Comparison of ENCODE assay signal across 15 mouse cellular contexts in genomic region chr7:130270807-130271206, GRCm38 (mm10).
DNase-seq lines count a peak whose midpoint lies in the region; ATAC-seq and TF ChIP-seq lines count a peak whose summit lies in the region.
"Had no signal": no experiment of that assay in that cellular context is flagged by ENCODE, and none has a peak within 500 bp of the region (broad histone marks: within the 10 kb centered on the region; RNA-seq: fewer than 3 reads in every experiment).

No protein-coding gene starts in this region.

- TF ChIP-seq CTCF in stomach, postnatal 0 days (IDR thresholded peaks at IDR 0.05; ENCODE audit: low read depth): peak; percentile 68

- peaks cover 40% of the 10 kb centered on the region for H3K4me1 ChIP-seq in kidney, embryonic 15.5 days
- no peaks in the 10 kb centered on the region for H3K4me1 ChIP-seq in stomach, postnatal 0 days (replicated peaks; ENCODE audit: control insufficient read depth, insufficient read depth)

- peak; percentile 65 to 69 for DNase-seq in cerebellum, postnatal 14 days
- DNase-seq in cerebellum, adult 11 months: no peak
- peak; percentile 19 for DNase-seq in kidney, adult 18-20 months
- peak; percentile 53 for DNase-seq in lung, postnatal 14 days
- no peak for DNase-seq in lung, postnatal 10 days
- peak; percentile 40 for DNase-seq in stomach, postnatal 0 days (ENCODE audit: low spot score)
- DNase-seq: cerebellum, adult 18-20 months; gastrocnemius, postnatal 36 days; thymus, postnatal 14 days had no signal

- no peak overlapping the region for H3K9ac ChIP-seq in kidney, embryonic 15.5 days
- no peak overlapping the region for H3K9ac ChIP-seq in stomach, postnatal 0 days (ENCODE audit: low read length)
- H3K9ac ChIP-seq: embryonic facial prominence, embryonic 13.5 days; heart, embryonic 15.5 days had no signal

- H3K27ac ChIP-seq in kidney, embryonic 15.5 days: no peak overlapping the region
- no peak overlapping the region for H3K27ac ChIP-seq in stomach, postnatal 0 days (replicated peaks)
- H3K27ac ChIP-seq: embryonic facial prominence, embryonic 13.5 days; heart, embryonic 15.5 days had no signal

- H3K36me3 ChIP-seq in kidney, embryonic 15.5 days: no peaks in the 10 kb centered on the region
- H3K36me3 ChIP-seq in stomach, postnatal 0 days (ENCODE audit: control insufficient read depth, insufficient read depth, low read length): no peaks in the 10 kb centered on the region
- H3K36me3 ChIP-seq: embryonic facial prominence, embryonic 13.5 days; heart, embryonic 15.5 days had no signal

- no peak for ATAC-seq in kidney, embryonic 15.5 days (replicated peaks; ENCODE audit: low FRiP score)
- no peak for ATAC-seq in stomach, postnatal 0 days (ENCODE audit: low FRiP score, low TSS enrichment)
- ATAC-seq: forebrain, embryonic 16.5 days; hindbrain, embryonic 16.5 days; Patski had no signal

- H3K27me3 ChIP-seq in kidney, embryonic 15.5 days: no peaks in the 10 kb centered on the region
- no peaks in the 10 kb centered on the region for H3K27me3 ChIP-seq in stomach, postnatal 0 days (ENCODE audit: control insufficient read depth, insufficient read depth, low read length)
- H3K27me3 ChIP-seq: embryonic facial prominence, embryonic 13.5 days; Patski had no signal

- no peak overlapping the region for H3K4me2 ChIP-seq in kidney, embryonic 15.5 days
- H3K4me2 ChIP-seq in stomach, postnatal 0 days (replicated peaks; ENCODE audit: low read depth): no peak overlapping the region
- H3K4me2 ChIP-seq: embryonic facial prominence, embryonic 13.5 days; heart, embryonic 15.5 days had no signal

- no peaks in the 10 kb centered on the region for H3K9me3 ChIP-seq in kidney, embryonic 15.5 days (replicated peaks)
- no peaks in the 10 kb centered on the region for H3K9me3 ChIP-seq in stomach, postnatal 0 days (ENCODE audit: control insufficient read depth, low read length)
- H3K9me3 ChIP-seq: embryonic facial prominence, embryonic 13.5 days; heart, embryonic 15.5 days had no signal

- no peak for TF ChIP-seq EP300 in stomach, postnatal 0 days (optimal IDR thresholded peaks at IDR 0.05)

- no peak overlapping the region for H3K4me3 ChIP-seq in kidney, embryonic 15.5 days (replicated peaks)
- no peak overlapping the region for H3K4me3 ChIP-seq in stomach, postnatal 0 days (ENCODE audit: low read depth, low read length)
- H3K4me3 ChIP-seq: embryonic facial prominence, embryonic 13.5 days; heart, embryonic 15.5 days had no signal

- 88% methylated on average over 5 of the region's 5 CpGs for WGBS in kidney, embryonic 15.5 days
- WGBS in stomach, postnatal 0 days: 87% methylated on average over 5 of the region's 5 CpGs

Comparison
In these comparisons a context has a peak if more than half of its experiments do, and no peak if none do; other contexts are left out.
1. DNase-seq: peak in cerebellum, postnatal 14 days (2 of 2), kidney, adult 18-20 months (single experiment), lung, postnatal 14 days (single experiment) and stomach, postnatal 0 days (single experiment); none in cerebellum, adult 11 months (single experiment) and lung, postnatal 10 days (single experiment).